In genomic region chr11:72349652-72350051, GRCm38 (mm10) we compare ENCODE assay signal across 28 mouse cellular contexts. TPM values are rescaled to one million over a fixed set of nuclear protein-coding genes. Genes with fewer than 3 reads are reported as not detected.
DNase-seq lines count a peak whose midpoint lies in the region; ATAC-seq and TF ChIP-seq lines count a peak whose summit lies in the region.
"Had no signal": no experiment of that assay in that cellular context is flagged by ENCODE, and none has a peak within 500 bp of the region (broad histone marks: within the 10 kb centered on the region; RNA-seq: fewer than 3 reads in every experiment).

No protein-coding gene starts in this region.

- H3K27ac ChIP-seq in gastrocnemius, adult 2 months: peak overlapping the region; percentile 59
- no peak overlapping the region for H3K27ac ChIP-seq in kidney, embryonic 14.5 days (ENCODE audit: low read depth, low read length)
- 0 out of 2 replicates have a peak overlapping the region, but pooled peaks have one; percentile 43 for H3K27ac ChIP-seq in lung, embryonic 14.5 days (ENCODE audit: low read depth)
- H3K27ac ChIP-seq in intestine, embryonic 16.5 days (ENCODE audit: low read length): no peak overlapping the region
- H3K27ac ChIP-seq: embryonic facial prominence, embryonic 15.5 days; forebrain, embryonic 10.5 days; heart, adult 2 months; heart, embryonic 15.5 days; hindbrain, embryonic 10.5 days had no signal

- no peak overlapping the region for H3K4me2 ChIP-seq in kidney, embryonic 14.5 days (replicated peaks; ENCODE audit: low read depth, low read length)
- H3K4me2 ChIP-seq in lung, embryonic 14.5 days: no peak overlapping the region
- no peak overlapping the region for H3K4me2 ChIP-seq in intestine, embryonic 16.5 days (ENCODE audit: low read depth, low read length)
- H3K4me2 ChIP-seq: embryonic facial prominence, embryonic 15.5 days; heart, embryonic 11.5 days; heart, embryonic 15.5 days had no signal

- H3K27me3 ChIP-seq in kidney, embryonic 14.5 days (ENCODE audit: control insufficient read depth, insufficient read depth, low read length): no peaks in the 10 kb centered on the region
- no peaks in the 10 kb centered on the region for H3K27me3 ChIP-seq in lung, embryonic 14.5 days (ENCODE audit: insufficient read depth, low read length)
- no peaks in the 10 kb centered on the region for H3K27me3 ChIP-seq in intestine, embryonic 16.5 days (replicated peaks; ENCODE audit: control insufficient read depth, insufficient read depth, low read length)
- H3K27me3 ChIP-seq: embryonic facial prominence, embryonic 15.5 days; heart, embryonic 15.5 days had no signal

- no peak overlapping the region for H3K9ac ChIP-seq in kidney, embryonic 14.5 days (ENCODE audit: low read depth, low read length)
- no peak overlapping the region for H3K9ac ChIP-seq in lung, embryonic 14.5 days
- no peak overlapping the region for H3K9ac ChIP-seq in intestine, embryonic 16.5 days (ENCODE audit: low read depth, low read length)
- H3K9ac ChIP-seq: embryonic facial prominence, embryonic 15.5 days; heart, embryonic 15.5 days had no signal

- intact Hi-C loops in gastrocnemius, adult 2 months (cut with DNase I): no loop called here

- no peaks in the 10 kb centered on the region for H3K9me3 ChIP-seq in kidney, embryonic 14.5 days (ENCODE audit: control insufficient read depth, low read length)
- H3K9me3 ChIP-seq in lung, embryonic 14.5 days (ENCODE audit: low read depth, low read length): no peaks in the 10 kb centered on the region
- H3K9me3 ChIP-seq in intestine, embryonic 16.5 days (ENCODE audit: control insufficient read depth, low read length): no peaks in the 10 kb centered on the region
- H3K9me3 ChIP-seq: embryonic facial prominence, embryonic 15.5 days; forebrain, embryonic 10.5 days; G1E; heart, embryonic 15.5 days; hindbrain, embryonic 10.5 days had no signal

- no peaks in the 10 kb centered on the region for H3K4me1 ChIP-seq in kidney, embryonic 14.5 days (ENCODE audit: control insufficient read depth, insufficient read depth, low read length)
- H3K4me1 ChIP-seq in lung, embryonic 14.5 days (ENCODE audit: insufficient read depth): peaks cover 6% of the 10 kb centered on the region; the same call in 1 of the 2 replicates
- peaks cover 8% of the 10 kb centered on the region for H3K4me1 ChIP-seq in intestine, embryonic 16.5 days (ENCODE audit: control insufficient read depth, insufficient read depth, low read length)
- H3K4me1 ChIP-seq: heart, embryonic 15.5 days; hindbrain, embryonic 10.5 days had no signal

- no peak for TF ChIP-seq CTCF in gastrocnemius, adult 2 months (IDR thresholded peaks at IDR 0.05)
- no peak for TF ChIP-seq CTCF in lung, embryonic 14.5 days (IDR thresholded peaks at IDR 0.05; ENCODE audit: low read depth)

- ATAC-seq in kidney, embryonic 14.5 days (ENCODE audit: low FRiP score, low TSS enrichment): no peak
- 0 out of 2 replicates have a peak, but pooled peaks have one; percentile 13 for ATAC-seq in lung, embryonic 14.5 days (ENCODE audit: insufficient read depth)
- ATAC-seq in intestine, embryonic 16.5 days: peak; percentile 70; the same call in 1 of the 2 replicates
- ATAC-seq: CD4-positive, CD25-positive, alpha-beta regulatory T cell, adult 4 months; forebrain, embryonic 14.5 days had no signal

- H3K36me3 ChIP-seq in kidney, embryonic 14.5 days (ENCODE audit: control insufficient read depth, insufficient read depth, low read length): no peaks in the 10 kb centered on the region
- H3K36me3 ChIP-seq in lung, embryonic 14.5 days (ENCODE audit: insufficient read depth): no peaks in the 10 kb centered on the region
- no peaks in the 10 kb centered on the region for H3K36me3 ChIP-seq in intestine, embryonic 16.5 days (ENCODE audit: control insufficient read depth, insufficient read depth, low read length)
- H3K36me3 ChIP-seq: embryonic facial prominence, embryonic 15.5 days; forebrain, embryonic 10.5 days; G1E; heart, embryonic 15.5 days; hindbrain, embryonic 10.5 days had no signal

- no peak overlapping the region for H3K4me3 ChIP-seq in gastrocnemius, adult 2 months
- H3K4me3 ChIP-seq in kidney, embryonic 14.5 days (ENCODE audit: low read length): no peak overlapping the region
- no peak overlapping the region for H3K4me3 ChIP-seq in lung, embryonic 14.5 days (ENCODE audit: low read depth, low read length)
- no peak overlapping the region for H3K4me3 ChIP-seq in intestine, embryonic 16.5 days (ENCODE audit: low read length)
- H3K4me3 ChIP-seq: embryonic facial prominence, embryonic 15.5 days; erythroblast, embryonic 14.5 days; forebrain, embryonic 10.5 days; heart, adult 2 months; heart, embryonic 15.5 days; hindbrain, embryonic 10.5 days had no signal

- peak; percentile 8 for DNase-seq in gastrocnemius, adult 2 months
- no peak for DNase-seq in gastrocnemius, postnatal 10 days
- peak; percentile 44 for DNase-seq in kidney, adult 9 months
- no peak for DNase-seq in lung, embryonic 14.5 days
- no peak for DNase-seq in lung, postnatal 4 days
- DNase-seq in left cerebral cortex, adult 11 months (ENCODE audit: low spot score): no peak
- DNase-seq: adrenal gland, adult 8-10 months; B cell, adult 2 months; embryo, embryonic 11 days had no signal

- WGBS in kidney, embryonic 14.5 days: 65% methylated on average over 4 of the region's 4 CpGs
- 29% methylated on average over 4 of the region's 4 CpGs for WGBS in lung, embryonic 14.5 days
- WGBS in intestine, embryonic 16.5 days: 28% methylated on average over 4 of the region's 4 CpGs

RNA-seq across cellular contexts. Expression of gene Tekt1, which starts 12.6 kb away (rescaled TPM):
- 1 to 10 TPM in 1 of 2 experiments, under 1 TPM in 1; 0.33 to 2.6 TPM for total RNA-seq in gastrocnemius, adult 2 months (2021)
- 1 to 10 TPM; 1.2 to 1.4 TPM for total RNA-seq in gastrocnemius, postnatal 10 days (2021)
- 5.8 and 8.3 TPM in 2 replicates for polyA plus RNA-seq in kidney, embryonic 14.5 days (2014; fragmentation: Nextera tagmentation; extraction: Ambion mirVana)
- polyA plus RNA-seq in lung, embryonic 14.5 days (2014; fragmentation: Nextera tagmentation; extraction: Ambion mirVana): 6.1 and 6.5 TPM in 2 replicates
- 0.16 and 0.26 TPM in 2 replicates for polyA plus RNA-seq in intestine, embryonic 16.5 days (2015; fragmentation: Nextera tagmentation; extraction: Ambion mirVana)
- total RNA-seq: G1E; heart, adult 2 months; heart, postnatal 25 days had no signal
- polyA plus RNA-seq: CD4-positive, CD25-positive, alpha-beta regulatory T cell, adult 4 months; erythroblast, embryonic 14.5 days; G1E had no signal

RNA-seq across cellular contexts. Expression of gene Fbxo39, which starts 35.4 kb away (rescaled TPM):
- total RNA-seq in gastrocnemius, adult 2 months (2021): not detected
- total RNA-seq in gastrocnemius, postnatal 10 days (2021): not detected
- not detected in 2 replicates for polyA plus RNA-seq in kidney, embryonic 14.5 days (2014; fragmentation: Nextera tagmentation; extraction: Ambion mirVana)
- polyA plus RNA-seq in lung, embryonic 14.5 days (2014; fragmentation: Nextera tagmentation; extraction: Ambion mirVana): not detected in 2 replicates
- polyA plus RNA-seq in intestine, embryonic 16.5 days (2015; fragmentation: Nextera tagmentation; extraction: Ambion mirVana): not detected in 2 replicates
- total RNA-seq: adrenal gland, adult 8-10 months; adrenal gland, postnatal 36 days; common myeloid progenitor, adult 5-6 weeks; gastrocnemius, adult 8-10 months; gastrocnemius, postnatal 4 days; heart, adult 2 months; heart, postnatal 25 days had no signal
- polyA plus RNA-seq: cerebellum, adult 2 months; embryonic facial prominence, embryonic 11.5 days; embryonic facial prominence, embryonic 15.5 days; erythroblast, embryonic 14.5 days; forebrain, embryonic 10.5 days; forebrain, embryonic 14.5 days; G1E; heart, embryonic 11.5 days; heart, embryonic 15.5 days; hindbrain, embryonic 10.5 days had no signal

RNA-seq across cellular contexts. Expression of gene Xaf1, which starts 48.2 kb away (rescaled TPM):
- 1 to 10 TPM; 3.4 to 3.7 TPM for total RNA-seq in gastrocnemius, adult 2 months (2021)
- total RNA-seq in gastrocnemius, postnatal 10 days (2021): 1 to 10 TPM; 9.3 to 9.8 TPM
- 4.2 and 4.8 TPM in 2 replicates for polyA plus RNA-seq in kidney, embryonic 14.5 days (2014; fragmentation: Nextera tagmentation; extraction: Ambion mirVana)
- polyA plus RNA-seq in lung, embryonic 14.5 days (2014; fragmentation: Nextera tagmentation; extraction: Ambion mirVana): 2.8 and 3.5 TPM in 2 replicates
- 4.8 and 5.4 TPM in 2 replicates for polyA plus RNA-seq in intestine, embryonic 16.5 days (2015; fragmentation: Nextera tagmentation; extraction: Ambion mirVana)
- polyA plus RNA-seq: erythroblast, embryonic 14.5 days had no signal

Comparison
In these comparisons a context has a peak if more than half of its experiments do, and no peak if none do; other contexts are left out.
1. DNase-seq: peak in gastrocnemius, adult 2 months (single experiment) and kidney, adult 9 months (single experiment); none in gastrocnemius, postnatal 10 days (single experiment), lung, embryonic 14.5 days (single experiment), lung, postnatal 4 days (0 of 2) and left cerebral cortex, adult 11 months (single experiment).
2. H3K27ac ChIP-seq: peak in gastrocnemius, adult 2 months (single experiment) and lung, embryonic 14.5 days (single experiment); none in kidney, embryonic 14.5 days (single experiment) and intestine, embryonic 16.5 days (single experiment).